Mouse (Mus musculus) small intestine, adult 2 months (tissue): ENCODE measurements around the gene Dbx2.

Source experiments
- CTCF ChIP-seq: fragments of 200-500 bp; IDR thresholded peaks from 2 replicates; pipeline ENCODE4 v1.5.1; 2012; ENCODE audit warnings: low read depth, mild to moderate bottlenecking, control low read depth, inconsistent platforms, low read length, moderate library complexity, mixed read lengths; ENCODE audit not compliant: insufficient replicate concordance, insufficient read length; ENCODE audit errors: extremely low read depth
- POLR2A ChIP-seq: fragments of 200-500 bp; IDR thresholded peaks from 2 replicates; pipeline ENCODE4 v1.6.1; 2012; ENCODE audit warnings: low read depth, mild to moderate bottlenecking, control low read depth, inconsistent platforms, low read length, moderate library complexity

DNA sequence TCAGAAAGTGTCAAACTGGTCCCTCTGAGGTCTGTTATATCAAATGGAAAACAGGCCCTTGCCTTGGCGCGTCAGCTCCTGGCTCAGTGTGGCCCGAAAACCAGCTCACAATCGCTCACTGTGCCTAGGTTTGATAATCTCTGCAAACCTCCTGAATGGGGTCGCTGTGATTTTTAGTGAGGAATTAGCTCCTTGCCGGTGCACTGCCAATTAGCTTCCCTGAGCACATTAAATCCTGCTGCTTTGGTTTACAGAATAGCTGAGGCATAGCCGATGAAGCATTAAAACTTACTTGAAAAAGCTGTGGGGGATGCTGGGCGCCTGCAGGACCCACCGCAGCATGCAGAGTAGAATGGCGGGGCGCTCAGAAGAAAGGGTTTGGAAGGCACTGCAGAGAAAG lies 15.4 kb downstream of the Dbx2 start:
- TF ChIP-seq CTCF (no peak), POLR2A (no peak)
